Mouse (Mus musculus): Measurements from ENCODE around the gene Lrrc66.

Gene Lrrc66

GRCm38 (mm10) chr5:73632291-73632690, at the start of gene Lrrc66:
Lrrc66 (minus strand) TSS chr5:73632526.
- no peak for DNase-seq (ENCODE audit: low spot score in 2 of 2)

GRCm38 (mm10) chr5:73676626-73677025, 44.3 kb upstream of the Lrrc66 start:
- DNase-seq (ENCODE audit: low spot score in 2 of 2) = peak in 1 of 2 experiments; percentile 31

GRCm38 (mm10) chr5:73675604-73676003, 43.3 kb upstream of the Lrrc66 start:
- no peak for DNase-seq (ENCODE audit: low spot score in 2 of 2)

GRCm38 (mm10) chr5:73669386-73669785, 37.1 kb upstream of the Lrrc66 start:
- DNase-seq (ENCODE audit: low spot score in 2 of 2) = no peak

- DNase-seq (ENCODE audit: low spot score in 2 of 2) = no peak
Measured at GRCm38 (mm10) chr5:73667877-73668276, 35.6 kb upstream of the Lrrc66 start.

GRCm38 (mm10) chr5:73666695-73667094, 34.4 kb upstream of the Lrrc66 start:
- DNase-seq (ENCODE audit: low spot score in 2 of 2) = no peak

- DNase-seq (ENCODE audit: low spot score in 2 of 2) = no peak
Measured at GRCm38 (mm10) chr5:73651855-73652201, 19.5 kb upstream of the Lrrc66 start.

GRCm38 (mm10) chr5:73651061-73651854, 18.9 kb upstream of the Lrrc66 start, which contains the start of gene Spata18:
Spata18 (plus strand) TSS chr5:73651379.
- no peak for DNase-seq (ENCODE audit: low spot score in 2 of 2)

- no peak for DNase-seq (ENCODE audit: low spot score in 2 of 2)
Measured at GRCm38 (mm10) chr5:73650365-73650964, 18.1 kb upstream of the Lrrc66 start.

GRCm38 (mm10) chr5:73647261-73647900, 15.1 kb upstream of the Lrrc66 start, which contains the start of gene Sgcb:
Sgcb (minus strand) TSS chr5:73647790.
- DNase-seq (ENCODE audit: low spot score in 2 of 2) = peak; percentile 86 to 88

- peak in 1 of 2 experiments; percentile 62 for DNase-seq (ENCODE audit: low spot score in 2 of 2)
Measured at GRCm38 (mm10) chr5:73642091-73642490, 9.8 kb upstream of the Lrrc66 start.

- no peak for DNase-seq (ENCODE audit: low spot score in 2 of 2)
Measured at GRCm38 (mm10) chr5:73641058-73641457, 8.7 kb upstream of the Lrrc66 start.

GRCm38 (mm10) chr5:73637337-73638107, 5.2 kb upstream of the Lrrc66 start:
- no peak for DNase-seq (ENCODE audit: low spot score in 2 of 2)

GRCm38 (mm10) chr5:73633141-73633540, 815 bp upstream of the Lrrc66 start:
- peak; percentile 85 to 90 for DNase-seq (ENCODE audit: low spot score in 2 of 2)

GRCm38 (mm10) chr5:73631001-73631558, 1.2 kb downstream of the Lrrc66 start:
- DNase-seq (ENCODE audit: low spot score in 2 of 2) = no peak

GRCm38 (mm10) chr5:73630141-73630540, 2.2 kb downstream of the Lrrc66 start:
- no peak for DNase-seq (ENCODE audit: low spot score in 2 of 2)

GRCm38 (mm10) chr5:73627991-73628390, 4.3 kb downstream of the Lrrc66 start:
- no peak for DNase-seq (ENCODE audit: low spot score in 2 of 2)

GRCm38 (mm10) chr5:73627559-73627958, 4.8 kb downstream of the Lrrc66 start:
- DNase-seq (ENCODE audit: low spot score in 2 of 2) = no peak

GRCm38 (mm10) chr5:73626842-73627241, 5.5 kb downstream of the Lrrc66 start:
- DNase-seq (ENCODE audit: low spot score in 2 of 2) = no peak

- DNase-seq (ENCODE audit: low spot score in 2 of 2) = no peak
Measured at GRCm38 (mm10) chr5:73625505-73625904, 6.8 kb downstream of the Lrrc66 start.

- DNase-seq (ENCODE audit: low spot score in 2 of 2) = no peak
Measured at GRCm38 (mm10) chr5:73618969-73619368, 13.4 kb downstream of the Lrrc66 start.

GRCm38 (mm10) chr5:73615211-73615610, 17.1 kb downstream of the Lrrc66 start:
- DNase-seq (ENCODE audit: low spot score in 2 of 2) = no peak

All from right cerebral cortex, adult 2 months (tissue).